Mouse (Mus musculus) midbrain, embryonic 13.5 days (tissue): Measurements from ENCODE around the gene 4921511M17Rik. TPM values are rescaled to one million over a fixed set of nuclear protein-coding genes. Genes with fewer than 3 reads are reported as not detected.
"Not testable (repeated sequence)": the region's sequence is repeated elsewhere in the genome, so short reads cannot be mapped to it uniquely, and the experiment has no call there.

Experiments
- ATAC-seq: fragments of 200-750 bp; cut with Nextera tagmentation; 2 replicates; pipeline ENCODE4 v1.8.0; 2017; ENCODE audit warnings: mild to moderate bottlenecking, moderate TSS enrichment, moderate library complexity
- H3K27ac ChIP-seq: fragments of 300-500 bp; sonication (generic); 2 replicates; pipeline ENCODE4 v1.5.1; 2015; ENCODE audit warnings: inconsistent platforms, mild to moderate bottlenecking, moderate library complexity
- H3K27me3 ChIP-seq: fragments of 300-500 bp; sonication (generic); 2 replicates; pipeline ENCODE4 v1.6.1; 2015; ENCODE audit warnings: mild to moderate bottlenecking, inconsistent platforms
- H3K36me3 ChIP-seq: fragments of 300-500 bp; sonication (generic); 2 replicates; pipeline ENCODE4 v1.6.1; 2015; ENCODE audit warnings: mild to moderate bottlenecking, inconsistent platforms
- H3K4me1 ChIP-seq: fragments of 300-500 bp; sonication (generic); replicated peaks from 2 replicates; pipeline ENCODE4 v1.6.1; 2015; ENCODE audit warnings: inconsistent platforms
- H3K4me2 ChIP-seq: fragments of 300-500 bp; sonication (generic); replicated peaks from 2 replicates; pipeline ENCODE4 v1.6.1; 2015; ENCODE audit warnings: moderate library complexity, mild to moderate bottlenecking, inconsistent platforms
- H3K4me3 ChIP-seq: fragments of 300-500 bp; sonication (generic); replicated peaks from 2 replicates; pipeline ENCODE4 v1.5.1; 2015; ENCODE audit warnings: mild to moderate bottlenecking, inconsistent platforms
- H3K9ac ChIP-seq: fragments of 300-500 bp; sonication (generic); replicated peaks from 2 replicates; pipeline ENCODE4 v1.6.1; 2015; ENCODE audit warnings: mild to moderate bottlenecking, inconsistent platforms
- H3K9me3 ChIP-seq: fragments of 300-500 bp; sonication (generic); 2 replicates; pipeline ENCODE4 v1.6.1; 2016; ENCODE audit warnings: mild to moderate bottlenecking, inconsistent platforms
- WGBS: fragments of 180-500 bp; shearing (Covaris S2); methylation state at CpG from one replicate; pipeline ENCODE4 v1.1.7; 2015; 5-methylcytosine and 5-hydroxymethylcytosine counted together
- polyA plus RNA-seq: library from polyadenylated mRNA; unstranded; fragments of >200 nt; fragmentation: Nextera tagmentation; extraction: Ambion mirVana; gene quantifications from 2 replicates; pipeline ENCODE4 v1.2.1, GENCODE M21; 2015

Gene 4921511M17Rik
- polyA plus RNA-seq, result not detected in 2 replicates

DNA sequence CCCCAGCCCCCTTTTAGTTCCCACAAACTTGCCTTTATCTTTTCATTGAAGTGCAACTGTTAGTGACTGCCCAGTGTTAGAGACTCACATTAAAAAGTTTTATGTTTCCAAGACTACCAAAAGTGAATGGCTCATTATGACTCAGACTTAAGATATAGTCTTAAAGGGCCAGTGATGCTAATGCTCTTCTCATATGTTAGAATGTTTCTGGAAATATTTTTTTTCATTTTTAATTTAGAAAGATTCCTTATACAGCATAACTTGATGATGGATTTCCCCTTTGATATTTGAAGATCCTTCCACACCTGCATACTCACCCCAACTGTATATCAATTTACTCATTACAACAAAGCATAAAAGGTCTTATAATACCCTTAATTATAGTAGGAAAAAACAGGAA lies at the start of gene 4921511M17Rik:
Gene 4921511M17Rik, minus strand, starts transcription at position 101 of the 400 bp plus-strand sequence.
- not testable (repeated sequence) for H3K36me3 ChIP-seq, H3K9ac ChIP-seq, H3K27me3 ChIP-seq, H3K9me3 ChIP-seq, H3K4me2 ChIP-seq, H3K27ac ChIP-seq, H3K4me3 ChIP-seq, H3K4me1 ChIP-seq, ATAC-seq

DNA sequence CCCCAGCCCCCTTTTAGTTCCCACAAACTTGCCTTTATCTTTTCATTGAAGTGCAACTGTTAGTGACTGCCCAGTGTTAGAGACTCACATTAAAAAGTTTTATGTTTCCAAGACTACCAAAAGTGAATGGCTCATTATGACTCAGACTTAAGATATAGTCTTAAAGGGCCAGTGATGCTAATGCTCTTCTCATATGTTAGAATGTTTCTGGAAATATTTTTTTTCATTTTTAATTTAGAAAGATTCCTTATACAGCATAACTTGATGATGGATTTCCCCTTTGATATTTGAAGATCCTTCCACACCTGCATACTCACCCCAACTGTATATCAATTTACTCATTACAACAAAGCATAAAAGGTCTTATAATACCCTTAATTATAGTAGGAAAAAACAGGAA lies 21.3 kb upstream of the 4921511M17Rik start, which contains the start of gene Gm10057:
Gene Gm10057, minus strand, starts transcription at position 101 of the 400 bp plus-strand sequence.
- not testable (repeated sequence) for H3K9me3 ChIP-seq, H3K4me1 ChIP-seq, ATAC-seq, H3K4me2 ChIP-seq, H3K9ac ChIP-seq, H3K4me3 ChIP-seq, H3K27ac ChIP-seq, H3K27me3 ChIP-seq, H3K36me3 ChIP-seq

DNA sequence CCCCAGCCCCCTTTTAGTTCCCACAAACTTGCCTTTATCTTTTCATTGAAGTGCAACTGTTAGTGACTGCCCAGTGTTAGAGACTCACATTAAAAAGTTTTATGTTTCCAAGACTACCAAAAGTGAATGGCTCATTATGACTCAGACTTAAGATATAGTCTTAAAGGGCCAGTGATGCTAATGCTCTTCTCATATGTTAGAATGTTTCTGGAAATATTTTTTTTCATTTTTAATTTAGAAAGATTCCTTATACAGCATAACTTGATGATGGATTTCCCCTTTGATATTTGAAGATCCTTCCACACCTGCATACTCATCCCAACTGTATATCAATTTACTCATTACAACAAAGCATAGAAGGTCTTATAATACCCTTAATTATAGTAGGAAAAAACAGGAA lies 21.1 kb downstream of the 4921511M17Rik start, which contains the start of gene Samt1:
Gene Samt1, minus strand, starts transcription at position 101 of the 400 bp plus-strand sequence.
- H3K4me2 ChIP-seq, ATAC-seq, H3K9ac ChIP-seq, H3K36me3 ChIP-seq, H3K27ac ChIP-seq, H3K4me3 ChIP-seq, H3K4me1 ChIP-seq, H3K9me3 ChIP-seq, H3K27me3 ChIP-seq: not testable (repeated sequence)

DNA sequence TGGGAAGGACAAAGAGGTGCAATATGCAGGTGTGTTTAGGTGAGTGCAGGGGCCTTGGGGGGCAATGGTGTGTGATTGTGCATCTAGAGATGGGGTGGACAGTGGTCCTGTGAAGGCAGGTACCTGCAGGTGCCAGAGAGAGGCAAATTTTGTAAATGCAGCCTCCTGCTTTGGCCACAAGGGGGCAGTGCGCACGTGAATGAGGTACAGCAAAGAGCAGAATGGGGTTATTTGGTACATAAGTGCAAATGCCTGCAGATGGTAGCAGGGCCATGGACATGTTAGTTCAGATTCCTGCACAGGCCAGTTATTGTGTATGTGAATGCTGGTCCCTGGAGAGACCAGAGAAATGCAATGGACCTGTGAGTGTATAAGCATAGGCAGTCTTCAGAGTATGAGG lies 56.7 kb downstream of the 4921511M17Rik start:
- no CpG with 5 or more reads among the region's 2 CpGs for WGBS
- peak; percentile 49 for ATAC-seq
- H3K36me3 ChIP-seq, H3K4me2 ChIP-seq, H3K9me3 ChIP-seq, H3K4me3 ChIP-seq, H3K27ac ChIP-seq, H3K9ac ChIP-seq, H3K4me1 ChIP-seq, H3K27me3 ChIP-seq: not testable (repeated sequence)

DNA sequence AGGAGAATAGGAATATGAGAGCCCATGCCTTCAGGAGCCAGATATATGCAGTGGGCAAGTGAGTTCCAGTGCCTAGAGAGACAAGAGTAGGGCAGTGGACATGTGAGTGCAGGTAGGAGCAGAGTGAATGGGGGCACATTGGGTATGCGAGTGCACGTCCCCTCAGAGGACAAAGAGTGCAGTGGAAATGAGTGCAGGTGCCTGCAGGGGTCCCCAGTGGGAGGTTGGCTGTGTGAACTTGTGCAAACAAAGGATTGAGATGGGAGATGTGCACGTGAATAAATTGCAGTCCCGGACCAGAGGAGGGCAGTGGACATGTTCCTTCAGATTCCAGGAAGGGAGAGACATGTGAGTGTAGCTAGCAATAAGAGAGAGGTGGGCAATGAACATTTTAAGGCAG lies 57.2 kb downstream of the 4921511M17Rik start:
- H3K4me1 ChIP-seq, ATAC-seq, H3K4me3 ChIP-seq, H3K27me3 ChIP-seq, H3K27ac ChIP-seq, H3K9ac ChIP-seq, H3K4me2 ChIP-seq, H3K9me3 ChIP-seq, H3K36me3 ChIP-seq: not testable (repeated sequence)
- WGBS, result 20% methylated on average over 4 of the region's 4 CpGs

DNA sequence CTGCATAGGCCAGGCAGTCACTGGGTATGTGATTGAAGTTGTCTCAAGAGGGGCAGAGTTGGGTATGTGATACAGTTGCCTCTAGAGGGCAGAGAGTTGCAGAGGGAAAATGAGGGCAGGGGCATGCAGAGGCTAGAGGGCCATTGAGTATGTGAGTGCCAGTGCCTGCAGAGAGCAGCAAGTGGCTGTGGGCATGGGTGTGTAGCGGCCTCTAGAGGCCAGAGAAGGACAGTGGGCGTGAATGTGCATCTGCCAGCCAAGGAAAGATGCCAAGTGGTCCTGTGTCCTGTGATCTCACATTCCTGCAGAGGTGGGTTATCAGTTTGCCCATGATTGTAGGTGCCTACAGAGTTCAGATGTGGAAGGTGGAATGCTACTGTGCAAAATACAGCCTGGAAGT lies 59.2 kb downstream of the 4921511M17Rik start:
- no peak for ATAC-seq
- WGBS, result 20% methylated on average over 2 of the region's 2 CpGs
- Histone ChIP-seq H3K9me3 (no peaks in the 10 kb centered on the region), H3K27me3 (no peaks in the 10 kb centered on the region), H3K4me2 (no peak overlapping the region), H3K4me3 (no peak overlapping the region), H3K4me1 (no peaks in the 10 kb centered on the region), H3K36me3 (no peaks in the 10 kb centered on the region), H3K9ac (no peak overlapping the region), H3K27ac (no peak overlapping the region)

Other genes starting within 250 kb of the 4921511M17Rik start
- 16.9 and 19.9 TPM in 2 replicates for gene Spin2c, start 201.6 kb downstream of the 4921511M17Rik start, polyA plus RNA-seq
- not detected in 2 replicates for gene Samt1, start 21.2 kb downstream of the 4921511M17Rik start, polyA plus RNA-seq
- gene Gm10057, start 21.2 kb upstream of the 4921511M17Rik start, polyA plus RNA-seq, result not detected in 2 replicates
- gene Gm15140, start 86.9 kb upstream of the 4921511M17Rik start, polyA plus RNA-seq, result not detected in 2 replicates